Mouse (Mus musculus) inflammation-experienced regulatory T-cells, adult 16 weeks (primary cell): ENCODE measurements around the gene Aqp7. TPM values are rescaled to one million over a fixed set of nuclear protein-coding genes. Genes with fewer than 3 reads are reported as not detected.

Experiments used
- polyA plus RNA-seq: library from polyadenylated mRNA; unstranded; fragments of 100-300 nt; shearing (Covaris generic); gene quantifications from one replicate; pipeline ENCODE4 v1.2.1, GENCODE M21; 2017

The Aqp7 gene
- not detected for polyA plus RNA-seq

DNA sequence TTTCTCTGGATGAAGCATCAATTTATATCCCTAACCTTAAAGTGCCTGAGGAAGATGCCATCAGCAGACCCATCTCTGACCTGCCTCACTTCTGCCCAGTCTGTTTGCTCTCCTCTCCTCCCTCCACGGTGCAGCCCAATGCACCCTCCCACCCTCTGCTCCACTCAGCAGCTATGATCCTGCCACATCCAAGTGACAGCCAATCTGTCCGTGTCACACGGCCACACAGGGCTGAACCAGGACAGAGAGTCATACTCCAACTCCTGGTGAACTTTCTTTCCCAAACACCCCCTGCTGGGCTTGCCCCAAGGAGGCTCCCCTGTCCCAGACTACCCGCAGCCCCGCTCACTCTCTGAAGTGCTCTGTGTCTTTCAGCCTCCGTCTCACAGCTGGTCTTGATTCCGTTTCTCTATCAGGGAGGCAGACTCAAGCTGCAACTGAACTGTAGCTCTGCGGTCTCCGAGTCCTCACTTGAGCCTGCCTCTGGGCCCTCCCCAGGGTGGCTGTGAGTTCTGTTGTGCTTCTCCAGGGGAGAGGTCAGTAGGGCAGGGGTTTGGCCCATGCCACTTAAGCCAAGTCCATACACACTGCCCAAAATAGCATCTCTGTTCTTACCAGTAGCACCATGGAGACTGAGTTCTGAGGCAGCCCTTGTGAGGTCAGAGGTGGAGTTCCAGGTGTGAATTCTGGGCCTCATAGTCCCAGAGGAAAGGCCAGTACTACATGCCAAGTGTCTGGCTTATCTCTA lies at the start of gene Aqp7:
Aqp7 (minus strand) TSS at position 616 of the 748 bp plus-strand sequence.

Other genes starting within 250 kb of the Aqp7 start
- 34.7 TPM for gene B4galt1, start 194.1 kb downstream of the Aqp7 start, polyA plus RNA-seq
- not detected for gene Spink4, start 128.1 kb downstream of the Aqp7 start, polyA plus RNA-seq
- 18.3 TPM for gene Bag1, start 99.8 kb downstream of the Aqp7 start, polyA plus RNA-seq
- 91.2 TPM for gene Chmp5, start 99.7 kb downstream of the Aqp7 start, polyA plus RNA-seq
- 129 TPM for gene Nfx1, start 77.2 kb downstream of the Aqp7 start, polyA plus RNA-seq
- gene Aqp3, start 50.0 kb upstream of the Aqp7 start, polyA plus RNA-seq, result 13.1 TPM
- 64.4 TPM for gene Nol6, start 76.3 kb upstream of the Aqp7 start, polyA plus RNA-seq
- 30.6 TPM for gene Ube2r2, start 87.6 kb upstream of the Aqp7 start, polyA plus RNA-seq
- gene Ubap2, start 227.0 kb upstream of the Aqp7 start, polyA plus RNA-seq, result 62.9 TPM